Mouse (Mus musculus) erythroblast, adult 5-6 weeks (primary cell): ENCODE measurements around the gene Gm26620. TPM values are rescaled to one million over a fixed set of nuclear protein-coding genes. Genes with fewer than 3 reads are reported as not detected.

Experiments used
- ATAC-seq: replicated peaks from 2 replicates; pipeline ENCODE4 v1.8.0; 2016; ENCODE audit warnings: moderate number of reproducible peaks, mild to moderate bottlenecking, moderate TSS enrichment, inconsistent platforms; ENCODE audit not compliant: poor library complexity, low FRiP score, severe bottlenecking
- total RNA-seq, 2 experiments: library from RNA; stranded (forward) in 1 of 2; stranded (reverse) in 1 of 2; fragments of 150-400 nt in 1 of 2; fragments of 200-764, 138-1000 nt in 1 of 2; gene quantifications; 2 replicates each; pipeline versions ENCODE4 v1.2.3 to v1.2.4; 2015 to 2017; ENCODE audit warnings: low replicate concordance in 2 of 2

The Gm26620 gene
- total RNA-seq, 2 experiments from 2014 or later = not detected

- ATAC-seq = no peak
These were observed 22.2 kb downstream of the Gm26620 start for GRCm38 (mm10) chr1:170907111-170907455.

GRCm38 (mm10) chr1:170907456-170908191 lies 22.8 kb downstream of the Gm26620 start:
- ATAC-seq = no peak

GRCm38 (mm10) chr1:170908341-170908740 lies 23.5 kb downstream of the Gm26620 start:
- ATAC-seq = no peak

- no peak for ATAC-seq
These were observed 27.2 kb downstream of the Gm26620 start for GRCm38 (mm10) chr1:170911907-170912660.

- no peak for ATAC-seq
These were observed 28.2 kb downstream of the Gm26620 start, which contains the start of gene Fcrlb for GRCm38 (mm10) chr1:170912891-170913615. TSS of gene Fcrlb (minus strand) at chr1:170912941.

- ATAC-seq = no peak
These were observed 30.8 kb downstream of the Gm26620 start for GRCm38 (mm10) chr1:170915657-170916056.

- ATAC-seq = no peak
These were observed 34.4 kb downstream of the Gm26620 start for GRCm38 (mm10) chr1:170919308-170919707.

- no peak for ATAC-seq
These were observed 39.6 kb downstream of the Gm26620 start for GRCm38 (mm10) chr1:170924485-170924884.

GRCm38 (mm10) chr1:170926941-170927340 lies 42.1 kb downstream of the Gm26620 start:
- ATAC-seq = no peak

- ATAC-seq = no peak
These were observed 42.5 kb downstream of the Gm26620 start, which contains the start of gene Fcrla for GRCm38 (mm10) chr1:170927378-170927777. TSS of gene Fcrla (minus strand) at chr1:170927583.

- ATAC-seq = no peak
These were observed 43.6 kb downstream of the Gm26620 start for GRCm38 (mm10) chr1:170928467-170928866.

GRCm38 (mm10) chr1:170929245-170929644 lies 44.4 kb downstream of the Gm26620 start:
- no peak for ATAC-seq

GRCm38 (mm10) chr1:170932043-170932442 lies 47.2 kb downstream of the Gm26620 start:
- no peak for ATAC-seq

- no peak for ATAC-seq
These were observed 48.6 kb downstream of the Gm26620 start for GRCm38 (mm10) chr1:170933386-170933920.

GRCm38 (mm10) chr1:170933940-170934339 lies 49.1 kb downstream of the Gm26620 start:
- no peak for ATAC-seq

GRCm38 (mm10) chr1:170934383-170934782 lies 49.5 kb downstream of the Gm26620 start:
- no peak for ATAC-seq
